Mouse (Mus musculus): Measurements from ENCODE around the gene Dck. TPM values are rescaled to one million over a fixed set of nuclear protein-coding genes. Genes with fewer than 3 reads are reported as not detected.

The Dck gene
- polyA plus RNA-seq, 1 experiment from 2014 or later, result 118 TPM

DNA sequence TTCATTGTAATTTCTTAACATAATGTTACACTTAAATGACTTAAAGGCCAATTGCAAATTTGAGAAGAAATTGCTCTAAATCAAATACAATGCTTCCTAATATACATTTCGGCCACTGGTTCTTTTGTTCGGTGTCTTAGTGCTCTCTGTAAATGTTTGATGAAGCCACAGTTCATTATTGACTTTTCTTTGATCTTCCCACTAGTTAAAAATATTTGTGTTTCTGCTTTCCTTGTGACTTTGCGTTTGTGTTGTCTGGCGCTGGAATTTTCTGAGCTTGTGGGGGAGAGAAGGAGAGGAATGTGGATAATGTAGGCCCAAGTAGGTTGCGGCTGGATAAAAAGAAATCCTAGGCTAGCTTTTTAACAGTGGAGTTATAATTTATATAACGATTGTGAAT is 32.3 kb downstream of the Dck start:
- ATAC-seq (ENCODE audit: insufficient read depth, low FRiP score, low TSS enrichment) (no peak), DNase-seq (ENCODE audit: low spot score) (no peak)
- no peak overlapping the region for H3K4me2 ChIP-seq (ENCODE audit: low read depth)
- H3K36me3 ChIP-seq (ENCODE audit: control insufficient read depth, insufficient read depth, low read length), result no peaks in the 10 kb centered on the region
- no peak overlapping the region for H3K4me3 ChIP-seq (ENCODE audit: low read depth, low read length)
- H3K27me3 ChIP-seq (ENCODE audit: control insufficient read depth, insufficient read depth, low read length), result no peaks in the 10 kb centered on the region
- 70% methylated on average over 6 of the region's 6 CpGs for WGBS
- H3K9me3 ChIP-seq (ENCODE audit: control insufficient read depth, low read length), result no peaks in the 10 kb centered on the region
- no peaks in the 10 kb centered on the region for H3K4me1 ChIP-seq (ENCODE audit: control insufficient read depth, insufficient read depth, low read length)
- H3K27ac ChIP-seq (ENCODE audit: low read depth, low read length), result no peak overlapping the region
- no peak overlapping the region for H3K9ac ChIP-seq (ENCODE audit: low read length)

DNA sequence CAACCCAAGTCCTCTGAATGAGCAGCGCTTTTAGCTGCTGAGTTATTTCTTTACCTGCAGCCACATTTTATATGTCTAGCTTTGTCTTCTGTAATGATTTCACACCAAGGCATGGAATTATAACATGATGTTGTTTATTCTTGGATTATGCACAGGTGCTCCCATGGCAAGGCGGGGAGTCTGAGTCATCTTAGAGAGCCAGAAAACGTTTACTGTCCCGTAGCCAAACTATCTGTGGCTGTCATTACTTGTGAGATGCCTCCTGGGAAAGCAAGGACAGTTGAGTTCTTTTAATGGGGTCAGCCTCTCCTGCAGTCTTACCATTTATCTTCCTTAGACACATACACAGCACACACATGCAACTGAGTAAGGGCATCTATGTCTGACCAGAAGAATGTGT is 40.8 kb downstream of the Dck start:
- Histone ChIP-seq H3K27me3 (ENCODE audit: control insufficient read depth, insufficient read depth, low read length) (no peaks in the 10 kb centered on the region), H3K4me2 (ENCODE audit: low read depth) (no peak overlapping the region), H3K9me3 (ENCODE audit: control insufficient read depth, low read length) (no peaks in the 10 kb centered on the region), H3K27ac (ENCODE audit: low read depth, low read length) (no peak overlapping the region), H3K36me3 (ENCODE audit: control insufficient read depth, insufficient read depth, low read length) (no peaks in the 10 kb centered on the region), H3K9ac (ENCODE audit: low read length) (no peak overlapping the region), H3K4me3 (ENCODE audit: low read depth, low read length) (no peak overlapping the region), H3K4me1 (ENCODE audit: control insufficient read depth, insufficient read depth, low read length) (no peaks in the 10 kb centered on the region)
- 90% methylated on average over 4 of the region's 4 CpGs for WGBS
- ATAC-seq (ENCODE audit: insufficient read depth, low FRiP score, low TSS enrichment) (no peak), DNase-seq (ENCODE audit: low spot score) (no peak)

DNA sequence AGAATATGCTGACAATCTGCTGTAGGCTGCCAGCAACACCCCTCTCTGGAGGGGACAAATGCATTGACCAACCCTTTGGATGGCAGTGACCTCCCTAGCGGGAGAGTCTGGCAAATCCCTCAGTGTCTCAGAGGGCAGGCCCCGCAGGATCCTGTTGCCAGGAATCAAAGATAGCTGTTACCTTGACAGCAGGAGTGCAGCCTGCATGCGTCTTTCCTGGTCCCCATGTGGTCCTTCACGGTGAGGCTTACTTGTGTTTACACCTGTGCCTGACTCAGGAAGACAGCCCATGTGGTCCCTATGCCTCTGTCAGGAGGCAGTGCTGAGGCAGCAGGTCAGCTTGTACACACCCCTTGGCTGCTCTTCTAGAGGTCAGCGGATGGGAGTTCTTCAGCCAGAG is 41.5 kb downstream of the Dck start:
- H3K27ac ChIP-seq (ENCODE audit: low read depth, low read length), result no peak overlapping the region
- H3K4me1 ChIP-seq (ENCODE audit: control insufficient read depth, insufficient read depth, low read length), result no peaks in the 10 kb centered on the region
- H3K9ac ChIP-seq (ENCODE audit: low read length), result no peak overlapping the region
- no peak for ATAC-seq (ENCODE audit: insufficient read depth, low FRiP score, low TSS enrichment)
- H3K4me3 ChIP-seq (ENCODE audit: low read depth, low read length), result no peak overlapping the region
- H3K4me2 ChIP-seq (ENCODE audit: low read depth), result no peak overlapping the region
- H3K27me3 ChIP-seq (ENCODE audit: control insufficient read depth, insufficient read depth, low read length), result no peaks in the 10 kb centered on the region
- H3K36me3 ChIP-seq (ENCODE audit: control insufficient read depth, insufficient read depth, low read length), result no peaks in the 10 kb centered on the region
- H3K9me3 ChIP-seq (ENCODE audit: control insufficient read depth, low read length), result no peaks in the 10 kb centered on the region
- DNase-seq (ENCODE audit: low spot score), result no peak
- 35% methylated on average over 5 of the region's 5 CpGs for WGBS

DNA sequence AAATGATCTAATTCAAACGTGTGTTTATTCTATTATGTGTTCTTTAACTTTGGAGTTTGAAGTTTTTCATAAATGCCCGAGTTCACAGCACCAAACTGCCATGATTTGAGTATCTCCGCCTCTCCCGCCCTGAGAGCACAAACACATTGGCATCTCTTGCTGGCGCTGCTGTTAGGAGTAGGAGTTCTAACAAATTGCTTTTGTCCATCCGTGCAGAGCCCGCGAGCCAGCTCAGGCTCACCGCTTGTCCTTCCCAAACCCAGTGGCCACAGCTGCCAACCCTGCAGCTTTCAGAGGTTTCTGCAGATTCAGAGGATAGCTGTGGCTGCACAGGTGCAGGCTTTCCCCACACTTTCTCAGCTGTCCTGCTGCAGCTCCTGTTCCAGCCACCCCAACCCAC is 42.5 kb downstream of the Dck start:
- Histone ChIP-seq H3K27ac (ENCODE audit: low read depth, low read length) (no peak overlapping the region), H3K27me3 (ENCODE audit: control insufficient read depth, insufficient read depth, low read length) (no peaks in the 10 kb centered on the region), H3K9ac (ENCODE audit: low read length) (no peak overlapping the region), H3K36me3 (ENCODE audit: control insufficient read depth, insufficient read depth, low read length) (no peaks in the 10 kb centered on the region), H3K4me3 (ENCODE audit: low read depth, low read length) (no peak overlapping the region), H3K4me2 (ENCODE audit: low read depth) (no peak overlapping the region), H3K4me1 (ENCODE audit: control insufficient read depth, insufficient read depth, low read length) (no peaks in the 10 kb centered on the region), H3K9me3 (ENCODE audit: control insufficient read depth, low read length) (no peaks in the 10 kb centered on the region)
- 32% methylated on average over 9 of the region's 9 CpGs for WGBS
- no peak for DNase-seq (ENCODE audit: low spot score)
- ATAC-seq (ENCODE audit: insufficient read depth, low FRiP score, low TSS enrichment), result no peak

DNA sequence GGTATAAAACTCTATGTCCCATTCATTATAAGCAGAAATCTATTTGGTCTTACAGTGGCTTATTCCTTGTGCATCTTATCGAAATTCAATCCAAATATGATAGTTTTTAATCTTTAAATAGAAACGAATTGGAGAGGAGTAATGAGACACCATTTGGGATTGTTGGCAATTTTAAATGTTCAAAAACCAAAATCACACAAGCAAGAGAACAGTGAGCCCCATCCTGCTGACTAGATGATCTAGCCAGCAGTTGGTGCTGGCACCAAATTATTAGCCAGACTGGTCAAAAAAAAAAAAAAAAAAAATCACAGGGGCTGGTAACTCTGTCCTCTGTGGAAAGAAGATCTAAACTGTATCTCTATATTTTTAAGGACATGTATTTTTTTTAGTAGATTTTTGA is 48.4 kb downstream of the Dck start:
- no peaks in the 10 kb centered on the region for H3K9me3 ChIP-seq (ENCODE audit: control insufficient read depth, low read length)
- DNase-seq (ENCODE audit: low spot score) (no peak), ATAC-seq (ENCODE audit: insufficient read depth, low FRiP score, low TSS enrichment) (no peak)
- H3K4me3 ChIP-seq (ENCODE audit: low read depth, low read length), result no peak overlapping the region
- H3K9ac ChIP-seq (ENCODE audit: low read length), result no peak overlapping the region
- 84% methylated on average over 2 of the region's 2 CpGs for WGBS
- H3K4me1 ChIP-seq (ENCODE audit: control insufficient read depth, insufficient read depth, low read length), result no peaks in the 10 kb centered on the region
- no peak overlapping the region for H3K27ac ChIP-seq (ENCODE audit: low read depth, low read length)
- H3K36me3 ChIP-seq (ENCODE audit: control insufficient read depth, insufficient read depth, low read length), result no peaks in the 10 kb centered on the region
- H3K4me2 ChIP-seq (ENCODE audit: low read depth), result no peak overlapping the region
- no peaks in the 10 kb centered on the region for H3K27me3 ChIP-seq (ENCODE audit: control insufficient read depth, insufficient read depth, low read length)

DNA sequence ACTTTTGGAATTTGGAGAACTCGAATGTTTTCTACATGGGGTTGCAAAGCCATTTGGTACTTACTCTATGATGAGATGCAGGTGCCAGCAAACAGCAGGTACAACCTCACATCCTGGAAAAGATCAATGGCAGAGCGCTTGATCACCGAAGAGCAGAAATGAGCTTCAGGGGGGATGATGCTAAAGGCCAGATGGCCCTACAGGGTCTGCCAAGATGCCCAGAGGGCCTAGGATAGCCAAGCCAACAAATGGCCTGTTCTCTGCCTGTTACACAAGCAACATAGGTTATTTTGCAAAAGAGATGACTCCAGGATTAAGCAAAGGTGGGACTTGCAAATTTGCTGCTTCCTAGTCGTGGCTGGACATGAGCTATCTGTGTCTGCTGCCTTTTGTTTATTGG is 49.8 kb downstream of the Dck start:
- Histone ChIP-seq H3K4me2 (ENCODE audit: low read depth) (no peak overlapping the region), H3K4me3 (ENCODE audit: low read depth, low read length) (no peak overlapping the region), H3K9me3 (ENCODE audit: control insufficient read depth, low read length) (no peaks in the 10 kb centered on the region), H3K4me1 (ENCODE audit: control insufficient read depth, insufficient read depth, low read length) (no peaks in the 10 kb centered on the region), H3K27ac (ENCODE audit: low read depth, low read length) (no peak overlapping the region), H3K36me3 (ENCODE audit: control insufficient read depth, insufficient read depth, low read length) (no peaks in the 10 kb centered on the region), H3K9ac (ENCODE audit: low read length) (no peak overlapping the region), H3K27me3 (ENCODE audit: control insufficient read depth, insufficient read depth, low read length) (no peaks in the 10 kb centered on the region)
- WGBS, result 83% methylated on average over 4 of the region's 4 CpGs
- ATAC-seq (ENCODE audit: insufficient read depth, low FRiP score, low TSS enrichment) (no peak), DNase-seq (ENCODE audit: low spot score) (no peak)

DNA sequence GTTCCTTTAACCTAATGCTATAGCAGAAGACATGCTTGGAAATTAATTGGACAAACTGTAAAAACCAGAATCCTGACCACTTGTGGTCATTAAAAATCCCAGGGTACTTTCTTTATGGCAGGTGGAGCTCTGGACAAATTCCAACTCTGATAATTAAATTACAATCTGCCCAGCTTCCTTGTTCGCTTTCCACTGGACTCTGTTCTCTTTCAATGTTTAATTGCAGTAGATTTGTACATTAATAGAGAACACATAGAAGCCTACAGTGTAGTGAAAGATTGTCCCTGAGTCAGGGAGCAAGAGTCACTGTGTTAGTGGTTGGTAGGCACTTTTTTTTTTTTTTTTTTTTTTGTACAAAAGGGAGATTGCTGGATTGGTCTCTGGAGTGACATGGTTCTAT is 56.7 kb downstream of the Dck start:
- H3K9me3 ChIP-seq (ENCODE audit: control insufficient read depth, low read length), result no peaks in the 10 kb centered on the region
- no peak for ATAC-seq (ENCODE audit: insufficient read depth, low FRiP score, low TSS enrichment)
- no peak overlapping the region for H3K4me2 ChIP-seq (ENCODE audit: low read depth)
- whole genome bisulfite sequencing, result 86% methylated on average over 1 of the region's 1 CpGs
- no peaks in the 10 kb centered on the region for H3K27me3 ChIP-seq (ENCODE audit: control insufficient read depth, insufficient read depth, low read length)
- H3K4me3 ChIP-seq (ENCODE audit: low read depth, low read length), result no peak overlapping the region
- no peak overlapping the region for H3K27ac ChIP-seq (ENCODE audit: low read depth, low read length)
- H3K4me1 ChIP-seq (ENCODE audit: control insufficient read depth, insufficient read depth, low read length), result no peaks in the 10 kb centered on the region
- H3K9ac ChIP-seq (ENCODE audit: low read length), result no peak overlapping the region
- H3K36me3 ChIP-seq (ENCODE audit: control insufficient read depth, insufficient read depth, low read length), result no peaks in the 10 kb centered on the region
- no peak for DNase-seq (ENCODE audit: low spot score)

DNA sequence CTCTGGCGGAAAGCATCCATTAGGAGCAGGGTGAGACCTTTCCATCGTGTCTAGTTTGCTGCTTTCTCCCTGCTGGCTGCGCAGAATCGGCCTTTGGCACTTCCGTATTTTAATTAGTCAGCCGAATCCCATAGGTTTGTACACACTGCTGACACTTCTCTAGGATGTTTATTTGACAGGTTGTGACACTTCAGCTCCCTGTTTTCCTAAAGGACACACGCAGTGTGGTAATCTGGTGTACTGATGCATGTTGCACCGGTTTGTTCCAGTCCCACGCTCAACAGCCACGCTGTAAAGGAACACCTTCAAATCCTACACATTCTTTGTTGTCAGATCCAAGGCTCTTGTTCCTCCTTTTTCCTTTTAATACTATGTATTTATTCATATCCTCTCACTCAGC is 60.0 kb downstream of the Dck start:
- Histone ChIP-seq H3K27ac (ENCODE audit: low read depth, low read length) (no peak overlapping the region), H3K4me3 (ENCODE audit: low read depth, low read length) (no peak overlapping the region), H3K27me3 (ENCODE audit: control insufficient read depth, insufficient read depth, low read length) (no peaks in the 10 kb centered on the region), H3K9ac (ENCODE audit: low read length) (no peak overlapping the region), H3K4me2 (ENCODE audit: low read depth) (no peak overlapping the region), H3K36me3 (ENCODE audit: control insufficient read depth, insufficient read depth, low read length) (no peaks in the 10 kb centered on the region), H3K9me3 (ENCODE audit: control insufficient read depth, low read length) (no peaks in the 10 kb centered on the region), H3K4me1 (ENCODE audit: control insufficient read depth, insufficient read depth, low read length) (no peaks in the 10 kb centered on the region)
- ATAC-seq (ENCODE audit: insufficient read depth, low FRiP score, low TSS enrichment) (no peak), DNase-seq (ENCODE audit: low spot score) (no peak)
- WGBS, result 91% methylated on average over 10 of the region's 10 CpGs

DNA sequence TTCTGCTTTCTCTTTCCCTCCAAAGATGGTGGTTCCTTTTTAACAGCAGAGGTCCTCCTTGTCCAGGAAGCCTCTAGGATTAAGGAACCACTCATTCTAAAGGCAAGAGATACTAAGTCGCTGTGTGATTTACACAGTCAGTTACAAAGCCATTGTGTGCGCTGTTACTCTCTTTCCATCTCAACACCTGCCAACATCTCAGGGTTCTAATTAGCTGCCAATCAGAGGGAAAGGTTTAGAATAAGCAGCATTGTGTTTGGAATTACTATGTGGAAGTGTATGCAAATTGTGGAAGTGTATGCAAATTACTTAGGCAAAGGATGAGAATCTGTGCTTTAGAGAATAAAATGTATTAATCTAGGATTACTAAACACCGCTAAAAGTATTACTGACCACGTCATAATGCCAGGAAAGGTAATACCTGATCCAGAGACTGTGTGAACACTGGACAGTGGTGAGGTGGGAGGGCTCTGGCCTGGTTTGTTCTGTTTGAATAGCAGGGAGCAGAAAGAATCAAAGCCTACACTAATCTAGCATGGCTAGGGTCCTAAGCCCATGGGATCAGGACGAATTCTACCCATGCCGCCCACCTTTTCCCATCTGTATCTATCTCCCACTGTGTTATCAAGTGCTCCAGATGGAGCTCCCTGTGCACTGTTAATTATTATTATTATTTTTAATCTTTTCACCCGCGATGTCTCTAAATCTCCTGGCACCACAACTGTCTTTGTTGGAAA is 65.2 kb downstream of the Dck start:
- Histone ChIP-seq H3K4me1 (ENCODE audit: control insufficient read depth, insufficient read depth, low read length) (no peaks in the 10 kb centered on the region), H3K27me3 (ENCODE audit: control insufficient read depth, insufficient read depth, low read length) (no peaks in the 10 kb centered on the region), H3K36me3 (ENCODE audit: control insufficient read depth, insufficient read depth, low read length) (no peaks in the 10 kb centered on the region), H3K9ac (ENCODE audit: low read length) (no peak overlapping the region), H3K27ac (ENCODE audit: low read depth, low read length) (no peak overlapping the region), H3K9me3 (ENCODE audit: control insufficient read depth, low read length) (no peaks in the 10 kb centered on the region), H3K4me3 (ENCODE audit: low read depth, low read length) (no peak overlapping the region), H3K4me2 (ENCODE audit: low read depth) (no peak overlapping the region)
- no peak for ATAC-seq (ENCODE audit: insufficient read depth, low FRiP score, low TSS enrichment)
- no peak for DNase-seq (ENCODE audit: low spot score)
- WGBS, result 84% methylated on average over 8 of the region's 8 CpGs

All from neural tube, embryonic 11.5 days (tissue).